Mouse (Mus musculus): ENCODE data around the gene Abcf2. TPM values are rescaled to one million over a fixed set of nuclear protein-coding genes. Genes with fewer than 3 reads are reported as not detected.
A peak's percentile ranks its signal among the peaks of the same experiment; 100 is the strongest.

The Abcf2 gene
- total and polyA plus RNA-seq, 3 experiments = 244 to 257 TPM; not detected in 1

GRCm38 (mm10) chr5:24600236-24600635, 23.0 kb upstream of the Abcf2 start:
- H3K4me3 ChIP-seq (ENCODE audit: control insufficient read depth in 1 of 2, insufficient read depth in 1 of 2, low read depth in 2 of 2, low read length in 2 of 2) = no peak overlapping the region
- H3K27me3 ChIP-seq (ENCODE audit: control insufficient read depth in 1 of 2, insufficient read depth in 2 of 2, low read length in 2 of 2) = peaks cover 38 to 49% of the 10 kb centered on the region in 2 experiments
- no peaks in the 10 kb centered on the region for H3K9me3 ChIP-seq (replicated peaks; ENCODE audit: insufficient read depth, low read length)
- H3K4me1 ChIP-seq (ENCODE audit: control insufficient read depth in 1 of 2, insufficient read depth in 2 of 2, low read length in 2 of 2) = peaks cover 2 to 7% of the 10 kb centered on the region in 2 experiments; a peak in 2 of 4 replicates
- H3K27ac ChIP-seq (ENCODE audit: control insufficient read depth, low read depth, low read length) = no peak overlapping the region
- no peaks in the 10 kb centered on the region; the same call in 1 of the 2 replicates for H3K79me2 ChIP-seq (ENCODE audit: control insufficient read depth, insufficient read depth, low read length, poor library complexity)
- peak; percentile 10 for DNase-seq (ENCODE audit: low read depth, low spot score)
- TF ChIP-seq MAZ (IDR thresholded peaks at IDR 0.05; ENCODE audit: low read depth, low read length) (no peak), POLR2AphosphoS5 (IDR thresholded peaks at IDR 0.05; ENCODE audit: borderline replicate concordance, low read depth, low read length) (no peak), ELF1 (IDR thresholded peaks at IDR 0.05; ENCODE audit: low read depth, low read length) (no peak)
- H3K9ac ChIP-seq (ENCODE audit: control insufficient read depth, low read depth, low read length, poor library complexity, severe bottlenecking) = no peak overlapping the region
- H3K36me3 ChIP-seq (ENCODE audit: control insufficient read depth in 1 of 2, insufficient read depth in 2 of 2, low read length in 2 of 2) = no peaks in the 10 kb centered on the region

GRCm38 (mm10) chr5:24599137-24599536, 21.9 kb upstream of the Abcf2 start:
- Histone ChIP-seq H3K27me3 (ENCODE audit: control insufficient read depth in 1 of 2, insufficient read depth in 2 of 2, low read length in 2 of 2) (peaks cover 27 to 42% of the 10 kb centered on the region in 2 experiments), H3K36me3 (ENCODE audit: control insufficient read depth in 1 of 2, insufficient read depth in 2 of 2, low read length in 2 of 2) (no peaks in the 10 kb centered on the region), H3K27ac (ENCODE audit: control insufficient read depth, low read depth, low read length) (no peak overlapping the region), H3K4me1 (ENCODE audit: control insufficient read depth in 1 of 2, insufficient read depth in 2 of 2, low read length in 2 of 2) (peaks cover 2 to 7% of the 10 kb centered on the region in 2 experiments; a peak in 2 of 4 replicates), H3K9ac (ENCODE audit: control insufficient read depth, low read depth, low read length, poor library complexity, severe bottlenecking) (no peak overlapping the region), H3K9me3 (replicated peaks; ENCODE audit: insufficient read depth, low read length) (no peaks in the 10 kb centered on the region), H3K4me3 (ENCODE audit: control insufficient read depth in 1 of 2, insufficient read depth in 1 of 2, low read depth in 2 of 2, low read length in 2 of 2) (no peak overlapping the region), H3K79me2 (ENCODE audit: control insufficient read depth, insufficient read depth, low read length, poor library complexity) (no peaks in the 10 kb centered on the region; the same call in 1 of the 2 replicates)
- DNase-seq (ENCODE audit: low read depth, low spot score) = peak; percentile 12
- TF ChIP-seq HCFC1 (IDR thresholded peaks at IDR 0.05; ENCODE audit: low read depth, low read length) (no peak), JUND (IDR thresholded peaks at IDR 0.05; ENCODE audit: low read depth, low read length) (no peak), NELFE (IDR thresholded peaks at IDR 0.05; ENCODE audit: low read depth, low read length) (no peak), BHLHE40 (IDR thresholded peaks at IDR 0.05; ENCODE audit: borderline replicate concordance, low read depth, low read length) (no peak), USF1 (IDR thresholded peaks at IDR 0.05; ENCODE audit: low read depth, low read length) (no peak), GATA1 (IDR thresholded peaks at IDR 0.05; ENCODE audit: low read depth, low read length) (no peak), ZC3H11A (IDR thresholded peaks at IDR 0.05; ENCODE audit: low read depth, low read length) (no peak), MYB (IDR thresholded peaks at IDR 0.05; ENCODE audit: low read depth, low read length) (no peak), SIN3A (IDR thresholded peaks at IDR 0.05; ENCODE audit: low read length) (no peak), CTCF (IDR thresholded peaks at IDR 0.05 in 2 of 3, conservative IDR thresholded peaks at IDR 0.05 in 1 of 3; ENCODE audit: control insufficient read depth in 1 of 3, insufficient read depth in 1 of 3, low read depth in 2 of 3, low read length in 3 of 3, poor library complexity in 1 of 3, severe bottlenecking in 1 of 3) (no peak), ZNF384 (IDR thresholded peaks at IDR 0.05; ENCODE audit: low read depth, low read length) (no peak), UBTF (IDR thresholded peaks at IDR 0.05; ENCODE audit: borderline replicate concordance, insufficient read depth, low read depth, low read length) (no peak), MYC (IDR thresholded peaks at IDR 0.05; ENCODE audit: low read depth, low read length) (no peak), E2F4 (IDR thresholded peaks at IDR 0.05; ENCODE audit: borderline replicate concordance, low read depth, low read length) (no peak), MAX (IDR thresholded peaks at IDR 0.05; ENCODE audit: low read length) (no peak), EP300 (IDR thresholded peaks at IDR 0.05; ENCODE audit: low read depth in 1 of 2, low read length in 2 of 2) (no peak), RCOR1 (IDR thresholded peaks at IDR 0.05; ENCODE audit: low read depth, low read length) (no peak), RAD21 (IDR thresholded peaks at IDR 0.05; ENCODE audit: low read depth, low read length) (no peak)

All from MEL (cell line).